Mouse (Mus musculus) heart, postnatal 0 days (tissue): Measurements from ENCODE around the gene Syt9.

Experiments used
- CTCF ChIP-seq: IDR thresholded peaks from 2 replicates; pipeline ENCODE4 v1.5.1; 2016; ENCODE audit warnings: antibody characterized with exemption, control low read depth, low read depth
- EP300 ChIP-seq: IDR thresholded peaks from 2 replicates; pipeline ENCODE4 v1.6.1; 2016; ENCODE audit warnings: antibody characterized with exemption, low read depth

DNA sequence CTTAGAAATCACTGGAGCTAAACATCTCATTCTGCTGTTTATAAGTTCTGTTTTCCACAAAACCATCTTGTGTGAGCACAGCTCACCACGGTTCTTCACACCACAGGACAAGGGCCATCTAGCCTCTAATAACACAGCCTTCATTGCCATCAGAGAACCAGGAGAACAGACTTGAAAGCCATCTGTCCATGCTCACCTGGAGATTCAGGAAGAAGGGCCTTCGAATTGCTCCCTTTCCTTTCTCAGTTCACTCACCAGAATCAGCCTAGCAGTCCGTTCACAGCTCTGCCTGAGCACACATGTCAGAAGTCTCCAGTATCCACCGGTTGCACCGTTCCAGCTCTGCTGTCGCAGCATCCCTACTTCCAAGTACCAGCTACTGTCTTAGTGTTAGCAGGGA is 44.4 kb downstream of the Syt9 start:
- no peak for TF ChIP-seq CTCF
- no peak for TF ChIP-seq EP300
